In genomic region chr4:151411641-151412061, GRCm38 (mm10) we compare ENCODE assay signal across 8 mouse cellular contexts.
DNase-seq lines count a peak whose midpoint lies in the region; ATAC-seq lines count a peak whose summit lies in the region.

No protein-coding gene starts in this region.

- no peaks in the 10 kb centered on the region for H3K27me3 ChIP-seq in intestine, embryonic 14.5 days (replicated peaks; ENCODE audit: control insufficient read depth, insufficient read depth, low read length)
- H3K27me3 ChIP-seq in limb, embryonic 15.5 days = peaks cover 27% of the 10 kb centered on the region
- no peaks in the 10 kb centered on the region for H3K27me3 ChIP-seq in stomach, embryonic 16.5 days (ENCODE audit: control insufficient read depth, insufficient read depth, low read length)
- H3K27me3 ChIP-seq in liver, embryonic 11.5 days (replicated peaks; ENCODE audit: control insufficient read depth, insufficient read depth, low read length) = no peaks in the 10 kb centered on the region

- no peaks in the 10 kb centered on the region for H3K9me3 ChIP-seq in intestine, embryonic 14.5 days (ENCODE audit: control insufficient read depth, low read length)
- H3K9me3 ChIP-seq in limb, embryonic 15.5 days = no peaks in the 10 kb centered on the region
- H3K9me3 ChIP-seq in stomach, embryonic 16.5 days (replicated peaks; ENCODE audit: control insufficient read depth, low read length) = no peaks in the 10 kb centered on the region
- H3K9me3 ChIP-seq in liver, embryonic 11.5 days (ENCODE audit: control insufficient read depth, low read length) = no peaks in the 10 kb centered on the region

- ATAC-seq in intestine, embryonic 14.5 days (replicated peaks; ENCODE audit: low FRiP score, low TSS enrichment, low read depth) = 0 out of 2 replicates have a peak, but pooled peaks have one; percentile 21
- ATAC-seq in limb, embryonic 15.5 days (ENCODE audit: insufficient number of reproducible peaks, low FRiP score, low TSS enrichment, low read depth) = peak; percentile 76
- ATAC-seq in stomach, embryonic 16.5 days (ENCODE audit: insufficient read depth, low FRiP score) = peak; percentile 83
- no peak for ATAC-seq in liver, embryonic 11.5 days (replicated peaks; ENCODE audit: low FRiP score)

- no peak overlapping the region for H3K9ac ChIP-seq in intestine, embryonic 14.5 days (ENCODE audit: low read length)
- H3K9ac ChIP-seq in limb, embryonic 15.5 days = no peak overlapping the region
- no peak overlapping the region for H3K9ac ChIP-seq in stomach, embryonic 16.5 days (ENCODE audit: low read length)
- no peak overlapping the region for H3K9ac ChIP-seq in liver, embryonic 11.5 days (ENCODE audit: low read depth, low read length)

- DNase-seq in adrenal gland, postnatal 14 days = peak; percentile 21
- DNase-seq in adrenal gland, postnatal 4 days (ENCODE audit: low spot score in 2 of 2) = no peak
- peak; percentile 95 for DNase-seq in NIH3T3 (ENCODE audit: low read depth)
- peak; percentile 82 to 87 for DNase-seq in frontal cortex, postnatal 36 days (ENCODE audit: low spot score in 2 of 2)
- peak; percentile 67 for DNase-seq in intestine, embryonic 14.5 days (ENCODE audit: low spot score)
- no peak for DNase-seq in liver, embryonic 11.5 days (ENCODE audit: low spot score)

- 25% methylated on average over 14 of the region's 14 CpGs for WGBS in intestine, embryonic 14.5 days
- WGBS in limb, embryonic 15.5 days = 10% methylated on average over 14 of the region's 14 CpGs
- WGBS in stomach, embryonic 16.5 days = 16% methylated on average over 14 of the region's 14 CpGs
- 33% methylated on average over 14 of the region's 14 CpGs for WGBS in liver, embryonic 11.5 days

- H3K36me3 ChIP-seq in intestine, embryonic 14.5 days (ENCODE audit: control insufficient read depth, insufficient read depth, low read length) = no peaks in the 10 kb centered on the region
- H3K36me3 ChIP-seq in limb, embryonic 15.5 days = no peaks in the 10 kb centered on the region
- no peaks in the 10 kb centered on the region for H3K36me3 ChIP-seq in stomach, embryonic 16.5 days (ENCODE audit: control insufficient read depth, insufficient read depth, low read length)
- H3K36me3 ChIP-seq in liver, embryonic 11.5 days (ENCODE audit: control insufficient read depth, insufficient read depth, low read length) = no peaks in the 10 kb centered on the region

- H3K4me2 ChIP-seq in intestine, embryonic 14.5 days (ENCODE audit: low read length) = peak overlapping the region; percentile 30
- H3K4me2 ChIP-seq in limb, embryonic 15.5 days = peak overlapping the region; percentile 17
- peak overlapping the region; percentile 37 for H3K4me2 ChIP-seq in stomach, embryonic 16.5 days (ENCODE audit: low read depth, low read length)
- H3K4me2 ChIP-seq in liver, embryonic 11.5 days = no peak overlapping the region

- H3K27ac ChIP-seq in intestine, embryonic 14.5 days (ENCODE audit: low read depth) = 0 out of 2 replicates have a peak overlapping the region, but pooled peaks have one; percentile 6
- peak overlapping the region; percentile 64 for H3K27ac ChIP-seq in limb, embryonic 15.5 days
- peak overlapping the region; percentile 44 for H3K27ac ChIP-seq in stomach, embryonic 16.5 days (ENCODE audit: low read length)
- no peak overlapping the region for H3K27ac ChIP-seq in liver, embryonic 11.5 days (ENCODE audit: low read depth, low read length)

- H3K4me1 ChIP-seq in intestine, embryonic 14.5 days (replicated peaks; ENCODE audit: control insufficient read depth, insufficient read depth, low read length) = peaks cover 12% of the 10 kb centered on the region
- peaks cover 25% of the 10 kb centered on the region for H3K4me1 ChIP-seq in limb, embryonic 15.5 days
- peaks cover 14% of the 10 kb centered on the region for H3K4me1 ChIP-seq in stomach, embryonic 16.5 days (ENCODE audit: control insufficient read depth, insufficient read depth, low read length)
- H3K4me1 ChIP-seq in liver, embryonic 11.5 days (replicated peaks; ENCODE audit: control insufficient read depth, insufficient read depth, low read length) = no peaks in the 10 kb centered on the region

- no peak overlapping the region for H3K4me3 ChIP-seq in intestine, embryonic 14.5 days (ENCODE audit: low read depth, low read length)
- 0 out of 2 replicates have a peak overlapping the region, but pooled peaks have one; percentile 5 for H3K4me3 ChIP-seq in limb, embryonic 15.5 days
- peak overlapping the region; percentile 10; the same call in 1 of the 2 replicates for H3K4me3 ChIP-seq in stomach, embryonic 16.5 days (replicated peaks; ENCODE audit: low read length)
- H3K4me3 ChIP-seq in liver, embryonic 11.5 days (ENCODE audit: low read depth, low read length) = no peak overlapping the region

Comparison
In these comparisons a context has a peak if more than half of its experiments do, and no peak if none do; other contexts are left out.
1. DNase-seq: peak in adrenal gland, postnatal 14 days (single experiment), NIH3T3 (single experiment), frontal cortex, postnatal 36 days (2 of 2) and intestine, embryonic 14.5 days (single experiment); none in adrenal gland, postnatal 4 days (0 of 2) and liver, embryonic 11.5 days (single experiment).
2. H3K4me3 ChIP-seq: peak in limb, embryonic 15.5 days (single experiment) and stomach, embryonic 16.5 days (single experiment); none in intestine, embryonic 14.5 days (single experiment) and liver, embryonic 11.5 days (single experiment).